Mouse (Mus musculus) embryonic facial prominence, embryonic 11.5 days (tissue): ENCODE measurements around the gene Rrm1. TPM values are rescaled to one million over a fixed set of nuclear protein-coding genes. Genes with fewer than 3 reads are reported as not detected.

Experiments used
- ATAC-seq: fragments of 200-750 bp; cut with Nextera tagmentation; replicated peaks from 2 replicates; pipeline ENCODE4 v1.8.0; 2017; ENCODE audit warnings: low read depth; ENCODE audit not compliant: insufficient number of reproducible peaks, low FRiP score, low TSS enrichment
- DNase-seq: peaks from one replicate; pipeline ENCODE4 v3.0.0-alpha.2; 2015; ENCODE audit warnings: low spot score
- H3K27ac ChIP-seq: fragments of 300-500 bp; sonication (generic); replicated peaks from 2 replicates; pipeline ENCODE4 v1.5.1; 2014; ENCODE audit warnings: mild to moderate bottlenecking, low read depth, low read length, control low read depth
- H3K27me3 ChIP-seq: fragments of 300-500 bp; sonication (generic); 2 replicates; pipeline ENCODE4 v1.6.1; 2014; ENCODE audit warnings: mild to moderate bottlenecking, low read length, moderate library complexity, mixed read lengths; ENCODE audit not compliant: control insufficient read depth, insufficient read depth
- H3K36me3 ChIP-seq: fragments of 300-500 bp; sonication (generic); replicated peaks from 2 replicates; pipeline ENCODE4 v1.6.1; 2014; ENCODE audit warnings: low read depth, mild to moderate bottlenecking, low read length, moderate library complexity, mixed read lengths; ENCODE audit not compliant: control insufficient read depth, insufficient read depth
- H3K4me1 ChIP-seq: fragments of 300-500 bp; sonication (generic); 2 replicates; pipeline ENCODE4 v1.6.1; 2014; ENCODE audit warnings: low read length, mixed read lengths; ENCODE audit not compliant: control insufficient read depth, insufficient read depth
- H3K4me2 ChIP-seq: fragments of 300-500 bp; sonication (generic); 2 replicates; pipeline ENCODE4 v1.6.1; 2014; ENCODE audit warnings: low read depth, mild to moderate bottlenecking, control low read depth, low read length, moderate library complexity
- H3K4me3 ChIP-seq: fragments of 300-500 bp; sonication (generic); 2 replicates; pipeline ENCODE4 v1.5.1; 2014; ENCODE audit warnings: low read depth, low read length, control low read depth
- H3K9ac ChIP-seq: fragments of 300-500 bp; sonication (generic); replicated peaks from 2 replicates; pipeline ENCODE4 v1.6.1; 2014; ENCODE audit warnings: mild to moderate bottlenecking, control low read depth, low read length
- H3K9me3 ChIP-seq: fragments of 300-500 bp; sonication (generic); replicated peaks from 2 replicates; pipeline ENCODE4 v1.6.1; 2016; ENCODE audit warnings: mild to moderate bottlenecking, low read length, inconsistent platforms, mixed read lengths; ENCODE audit not compliant: control insufficient read depth
- WGBS: fragments of 180-500 bp; shearing (Covaris S2); extraction: QIAGEN DNeasy Blood & Tissue Kit; methylation state at CpG from one replicate; pipeline ENCODE4 v1.1.7; 2014; 5-methylcytosine and 5-hydroxymethylcytosine counted together
- polyA plus RNA-seq: library from polyadenylated mRNA; unstranded; fragments of >200 nt; fragmentation: Nextera tagmentation; extraction: Ambion mirVana; gene quantifications from 2 replicates; pipeline ENCODE4 v1.2.1, GENCODE M21; 2014

Rrm1 gene
- polyA plus RNA-seq, 1 experiment from 2014 or later = 246 TPM

DNA sequence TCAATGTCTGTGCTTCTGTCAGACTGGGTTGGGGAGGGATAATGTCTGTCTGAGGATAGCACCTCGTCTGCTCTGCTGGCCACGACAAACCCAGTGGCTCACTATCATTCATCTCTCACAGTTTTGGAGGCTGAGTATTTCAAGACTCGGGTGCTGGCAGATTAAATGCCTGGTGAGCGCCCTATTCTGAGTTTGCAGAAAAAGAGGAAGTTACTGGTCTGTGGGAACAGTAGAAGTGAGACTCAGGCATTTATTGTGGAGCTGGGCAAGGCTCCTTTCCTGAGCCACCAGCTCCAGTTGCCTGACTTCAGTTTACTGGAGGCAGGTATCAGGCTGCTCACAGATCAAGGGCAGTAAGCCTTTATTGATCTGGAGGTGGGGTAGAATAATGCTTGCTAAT, 72.6 kb downstream of the Rrm1 start:
- H3K9me3 ChIP-seq = no peaks in the 10 kb centered on the region
- no peak overlapping the region for H3K27ac ChIP-seq
- DNase-seq (no peak), ATAC-seq (no peak)
- H3K4me1 ChIP-seq = no peaks in the 10 kb centered on the region; the same call in 1 of the 2 replicates
- H3K4me2 ChIP-seq = no peak overlapping the region
- no peaks in the 10 kb centered on the region for H3K36me3 ChIP-seq
- no peak overlapping the region for H3K4me3 ChIP-seq
- H3K27me3 ChIP-seq = no peaks in the 10 kb centered on the region; the same call in none of the 2 replicates
- WGBS = 75% methylated on average over 4 of the region's 4 CpGs
- no peak overlapping the region for H3K9ac ChIP-seq

DNA sequence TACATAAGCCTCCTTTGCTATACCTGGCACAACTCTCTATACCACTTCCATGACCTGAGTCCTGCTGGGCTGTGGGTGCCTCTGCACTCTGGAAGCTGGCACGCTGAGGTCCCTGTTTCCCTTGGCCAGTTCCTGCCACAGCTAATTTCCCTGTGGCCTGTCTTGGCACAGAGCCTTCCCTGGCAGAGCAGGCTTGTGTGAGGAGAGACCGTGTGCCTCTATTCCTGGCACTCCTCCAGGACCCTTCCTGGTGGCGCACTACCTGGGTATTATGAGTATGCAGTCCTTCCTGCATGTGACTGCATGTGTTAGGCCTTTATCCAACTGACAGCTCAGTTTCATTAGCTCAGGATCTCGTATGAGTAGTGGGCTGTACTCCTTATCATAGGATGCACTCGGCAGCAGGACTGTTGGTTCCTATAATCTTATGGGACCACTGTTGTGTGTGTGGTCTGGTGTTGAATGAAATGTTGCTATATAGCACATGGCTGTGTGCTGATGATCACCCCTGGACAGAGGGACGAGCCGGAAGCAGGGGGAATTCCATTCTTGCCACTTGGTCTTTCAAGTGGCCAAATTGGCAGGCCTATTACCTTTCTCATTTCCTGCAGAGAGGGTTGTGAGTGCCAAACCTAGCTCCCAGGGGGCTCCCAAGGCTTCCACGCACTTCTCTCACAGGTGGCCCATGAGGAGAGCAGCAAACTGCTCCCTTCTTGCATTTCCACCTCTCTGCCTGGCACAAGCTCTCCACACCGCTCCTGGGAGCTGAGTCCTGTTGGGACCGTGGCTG, 75.0 kb downstream of the Rrm1 start:
- Histone ChIP-seq H3K27me3 (no peaks in the 10 kb centered on the region; the same call in none of the 2 replicates), H3K4me1 (no peaks in the 10 kb centered on the region; the same call in 1 of the 2 replicates), H3K27ac (no peak overlapping the region), H3K9ac (no peak overlapping the region), H3K4me2 (no peak overlapping the region), H3K9me3 (no peaks in the 10 kb centered on the region), H3K4me3 (no peak overlapping the region), H3K36me3 (no peaks in the 10 kb centered on the region)
- WGBS = 78% methylated on average over 10 of the region's 10 CpGs
- DNase-seq (no peak), ATAC-seq (no peak)

- ATAC-seq (no peak), DNase-seq (no peak)
- Histone ChIP-seq H3K27ac (no peak overlapping the region), H3K9me3 (no peaks in the 10 kb centered on the region), H3K36me3 (no peaks in the 10 kb centered on the region), H3K4me3 (no peak overlapping the region), H3K4me2 (no peak overlapping the region), H3K4me1 (no peaks in the 10 kb centered on the region; the same call in 1 of the 2 replicates), H3K9ac (no peak overlapping the region), H3K27me3 (no peaks in the 10 kb centered on the region; the same call in none of the 2 replicates)
- WGBS = 78% methylated on average over 2 of the region's 2 CpGs
These were observed 75.5 kb downstream of the Rrm1 start for GRCm38 (mm10) chr7:102517051-102517335.

Other genes with a start within 250 kb of the Rrm1 start
- gene Nup98, start 231.5 kb upstream of the Rrm1 start, polyA plus RNA-seq = 47.9 and 49.0 TPM in 2 replicates
- gene Pgap2, start 231.5 kb upstream of the Rrm1 start, polyA plus RNA-seq = 70.1 and 73.5 TPM in 2 replicates
- gene Rhog, start 185.6 kb upstream of the Rrm1 start, polyA plus RNA-seq = 48.6 and 51.0 TPM in 2 replicates
- 10.6 and 11.1 TPM in 2 replicates for gene Stim1, start 173.9 kb upstream of the Rrm1 start, polyA plus RNA-seq
- 0.25 and 0.67 TPM in 2 replicates for gene Olfr543, start 40.0 kb downstream of the Rrm1 start, polyA plus RNA-seq
- gene Olfr544, start 46.6 kb downstream of the Rrm1 start, polyA plus RNA-seq = 0.06 TPM in 1 of 2 replicates, not detected in the other
- gene Olfr545, start 57.9 kb downstream of the Rrm1 start, polyA plus RNA-seq = not detected in 2 replicates
- not detected in 2 replicates for gene Olfr547, start 93.1 kb downstream of the Rrm1 start, polyA plus RNA-seq
- gene Olfr548-ps1, start 99.2 kb downstream of the Rrm1 start, polyA plus RNA-seq = not detected in 2 replicates
- gene Olfr549, start 108.2 kb downstream of the Rrm1 start, polyA plus RNA-seq = not detected in 2 replicates
- gene Trim21, start 123.8 kb downstream of the Rrm1 start, polyA plus RNA-seq = 0.52 and 0.72 TPM in 2 replicates
- not detected in 2 replicates for gene Olfr550, start 129.7 kb downstream of the Rrm1 start, polyA plus RNA-seq
- gene Olfr551, start 150.2 kb downstream of the Rrm1 start, polyA plus RNA-seq = not detected in 2 replicates
- gene Olfr552, start 156.1 kb downstream of the Rrm1 start, polyA plus RNA-seq = not detected in 2 replicates
- gene Olfr553, start 176.5 kb downstream of the Rrm1 start, polyA plus RNA-seq = not detected in 2 replicates
- not detected in 2 replicates for gene Olfr554, start 196.7 kb downstream of the Rrm1 start, polyA plus RNA-seq
- not detected in 2 replicates for gene Olfr555, start 217.1 kb downstream of the Rrm1 start, polyA plus RNA-seq
- gene Olfr556, start 223.2 kb downstream of the Rrm1 start, polyA plus RNA-seq = not detected in 2 replicates
- gene Trim68, start 245.6 kb downstream of the Rrm1 start, polyA plus RNA-seq = 11.4 and 14.7 TPM in 2 replicates